In the genomic region with DNA sequence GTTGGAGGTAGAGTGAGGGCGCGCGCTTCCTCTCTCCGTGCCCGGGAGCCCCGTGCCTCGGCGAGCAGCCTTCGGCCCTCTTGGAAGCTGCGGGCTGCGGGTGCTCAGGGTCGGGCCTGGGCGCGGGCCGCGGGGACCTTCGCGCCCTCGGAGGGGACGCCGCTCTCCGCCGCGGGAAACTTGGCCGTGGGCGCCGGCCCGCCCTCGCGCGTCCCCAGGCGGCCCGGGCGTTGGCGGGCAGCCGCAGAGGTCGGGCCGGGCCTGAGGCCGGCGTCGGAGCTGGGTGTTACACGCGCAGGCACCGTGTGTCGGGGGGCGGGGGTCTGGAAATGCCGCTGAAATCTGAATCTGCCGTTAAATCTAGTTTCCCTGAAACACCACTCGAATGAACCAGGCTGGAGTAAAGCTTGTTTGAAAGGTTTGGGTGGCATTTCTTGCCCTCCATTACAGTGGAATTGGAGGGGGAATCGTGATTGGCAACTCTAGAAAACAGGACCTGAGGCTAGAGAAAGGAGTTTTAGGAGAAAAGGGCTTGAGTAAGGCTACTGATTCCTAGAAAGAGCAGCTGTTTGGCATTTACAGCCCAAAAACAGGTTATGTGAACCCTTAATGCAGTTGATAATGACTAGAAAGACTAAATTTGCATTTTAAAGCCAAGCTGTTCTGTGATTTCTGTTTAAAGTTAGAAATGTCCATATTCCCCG, we compare ENCODE assay signal across 8 mouse cellular contexts. TPM values are rescaled to one million over a fixed set of nuclear protein-coding genes. Genes with fewer than 3 reads are reported as not detected.
DNase-seq lines count a peak whose midpoint lies in the region; ATAC-seq and TF ChIP-seq lines count a peak whose summit lies in the region.

No protein-coding gene starts in this region.

- H3K27me3 ChIP-seq in forebrain, embryonic 10.5 days (ENCODE audit: poor library complexity, severe bottlenecking): no peaks in the 10 kb centered on the region
- H3K27me3 ChIP-seq in hindbrain, embryonic 15.5 days: no peaks in the 10 kb centered on the region
- H3K27me3 ChIP-seq in lung, postnatal 0 days (replicated peaks; ENCODE audit: insufficient read depth, low read length): no peaks in the 10 kb centered on the region

- ATAC-seq in hindbrain, embryonic 15.5 days (ENCODE audit: low FRiP score, low read depth): peak; percentile 85
- peak; percentile 68 for ATAC-seq in lung, postnatal 0 days

- 0 out of 2 replicates have a peak, but pooled peaks cover 8% of the 10 kb centered on the region for H3K36me3 ChIP-seq in forebrain, embryonic 10.5 days (replicated peaks)
- no peaks in the 10 kb centered on the region for H3K36me3 ChIP-seq in hindbrain, embryonic 15.5 days
- no peaks in the 10 kb centered on the region for H3K36me3 ChIP-seq in lung, postnatal 0 days (ENCODE audit: insufficient read depth, low read length)

- peak overlapping the region; percentile 95 for H3K4me2 ChIP-seq in hindbrain, embryonic 15.5 days
- peak overlapping the region; percentile 95 for H3K4me2 ChIP-seq in lung, postnatal 0 days (replicated peaks; ENCODE audit: low read depth, low read length)

- no peak for TF ChIP-seq CTCF in layer of hippocampus, adult 2 months (conservative IDR thresholded peaks at IDR 0.05)
- TF ChIP-seq CTCF in lung, postnatal 0 days (IDR thresholded peaks at IDR 0.05): no peak

- DNase-seq in layer of hippocampus, adult 2 months (ENCODE audit: low spot score in 2 of 2): no peak
- no peak for DNase-seq in layer of hippocampus, postnatal 10 days (ENCODE audit: low spot score in 2 of 2)
- peak; percentile 53 for DNase-seq in ZHBTc4 (ENCODE audit: low read depth, low spot score)
- no peak for DNase-seq in forebrain, embryonic 10.5 days (ENCODE audit: extremely low spot score, low spot score)
- peak; percentile 64 for DNase-seq in lung, postnatal 0 days (ENCODE audit: low spot score)
- peak; percentile 42 for DNase-seq in right cerebral cortex, postnatal 14 days
- DNase-seq in layer of hippocampus, postnatal 36 days: no peak

- peak overlapping the region; percentile 86 for H3K4me3 ChIP-seq in layer of hippocampus, adult 2 months
- H3K4me3 ChIP-seq in forebrain, embryonic 10.5 days: peak overlapping the region; percentile 90
- H3K4me3 ChIP-seq in hindbrain, embryonic 15.5 days: peak overlapping the region; percentile 97
- peak overlapping the region; percentile 87 for H3K4me3 ChIP-seq in lung, postnatal 0 days (ENCODE audit: low read depth, low read length)

- no peak for TF ChIP-seq EP300 in lung, postnatal 0 days (IDR thresholded peaks at IDR 0.05)

- peak overlapping the region; percentile 94 for H3K9ac ChIP-seq in hindbrain, embryonic 15.5 days
- peak overlapping the region; percentile 76 for H3K9ac ChIP-seq in lung, postnatal 0 days (replicated peaks; ENCODE audit: low read depth)

- H3K9me3 ChIP-seq in forebrain, embryonic 10.5 days: no peaks in the 10 kb centered on the region
- no peaks in the 10 kb centered on the region for H3K9me3 ChIP-seq in hindbrain, embryonic 15.5 days
- no peaks in the 10 kb centered on the region for H3K9me3 ChIP-seq in lung, postnatal 0 days (ENCODE audit: low read length)

- 1% methylated on average over 45 of the region's 51 CpGs for WGBS in forebrain, embryonic 10.5 days
- under 1% methylated on average over 49 of the region's 51 CpGs for WGBS in hindbrain, embryonic 15.5 days
- WGBS in lung, postnatal 0 days: under 1% methylated on average over 37 of the region's 51 CpGs

- peaks cover 46% of the 10 kb centered on the region for H3K4me1 ChIP-seq in forebrain, embryonic 10.5 days
- peaks cover 38% of the 10 kb centered on the region for H3K4me1 ChIP-seq in hindbrain, embryonic 15.5 days (replicated peaks)
- H3K4me1 ChIP-seq in lung, postnatal 0 days (ENCODE audit: insufficient read depth, low read depth, low read length): peaks cover 14% of the 10 kb centered on the region; the same call in 1 of the 2 replicates

- H3K27ac ChIP-seq in layer of hippocampus, adult 2 months: peak overlapping the region; percentile 95
- peak overlapping the region; percentile 98 for H3K27ac ChIP-seq in forebrain, embryonic 10.5 days
- peak overlapping the region; percentile 89 for H3K27ac ChIP-seq in hindbrain, embryonic 15.5 days (replicated peaks)
- peak overlapping the region; percentile 96 for H3K27ac ChIP-seq in lung, postnatal 0 days (ENCODE audit: low read length)

RNA-seq across cellular contexts. Expression of a gene that starts 0.7 kb away (rescaled TPM):
- total RNA-seq in layer of hippocampus, adult 2 months (2021): 10 to 100 TPM; 31.7 to 38.6 TPM
- 10 to 100 TPM; 31.6 to 39.6 TPM for total RNA-seq in layer of hippocampus, postnatal 10 days (2021)
- 140 and 148 TPM in 2 replicates for polyA plus RNA-seq in forebrain, embryonic 10.5 days (2016; fragmentation: Nextera tagmentation; extraction: Ambion mirVana)
- polyA plus RNA-seq in hindbrain, embryonic 15.5 days (2015; fragmentation: Nextera tagmentation; extraction: Ambion mirVana): 91.6 and 108 TPM in 2 replicates
- 98.7 and 113 TPM in 2 replicates for polyA plus RNA-seq in lung, postnatal 0 days (2015; fragmentation: Nextera tagmentation; extraction: Ambion mirVana)
- 10 to 100 TPM; 34.6 to 35.3 TPM for total RNA-seq in layer of hippocampus, postnatal 36 days (2021)

RNA-seq across cellular contexts. Expression of a gene that starts 0.8 kb away (rescaled TPM):
- 1 to 10 TPM; 1.3 to 3.3 TPM for total RNA-seq in layer of hippocampus, adult 2 months (2021)
- total RNA-seq in layer of hippocampus, postnatal 10 days (2021): 1 to 10 TPM; 3.1 to 3.7 TPM
- 19.1 and 19.7 TPM in 2 replicates for polyA plus RNA-seq in forebrain, embryonic 10.5 days (2016; fragmentation: Nextera tagmentation; extraction: Ambion mirVana)
- 1.8 and 3.7 TPM in 2 replicates for polyA plus RNA-seq in hindbrain, embryonic 15.5 days (2015; fragmentation: Nextera tagmentation; extraction: Ambion mirVana)
- polyA plus RNA-seq in lung, postnatal 0 days (2015; fragmentation: Nextera tagmentation; extraction: Ambion mirVana): 0.55 and 0.76 TPM in 2 replicates
- total RNA-seq in layer of hippocampus, postnatal 36 days (2021): 1 to 10 TPM; 2.7 to 2.9 TPM

RNA-seq across cellular contexts. Expression of a gene that starts 57.7 kb away (rescaled TPM):
- total RNA-seq in layer of hippocampus, adult 2 months (2021): not detected
- not detected for total RNA-seq in layer of hippocampus, postnatal 10 days (2021)
- polyA plus RNA-seq in forebrain, embryonic 10.5 days (2016; fragmentation: Nextera tagmentation; extraction: Ambion mirVana): not detected in 2 replicates
- polyA plus RNA-seq in hindbrain, embryonic 15.5 days (2015; fragmentation: Nextera tagmentation; extraction: Ambion mirVana): not detected in 2 replicates
- not detected in 2 replicates for polyA plus RNA-seq in lung, postnatal 0 days (2015; fragmentation: Nextera tagmentation; extraction: Ambion mirVana)
- not detected for total RNA-seq in layer of hippocampus, postnatal 36 days (2021)

Comparison
In these comparisons a context has a peak if more than half of its experiments do, and no peak if none do; other contexts are left out.
1. DNase-seq: peak in ZHBTc4 (single experiment), lung, postnatal 0 days (single experiment) and right cerebral cortex, postnatal 14 days (single experiment); none in layer of hippocampus, adult 2 months (0 of 2), layer of hippocampus, postnatal 10 days (0 of 2), forebrain, embryonic 10.5 days (single experiment) and layer of hippocampus, postnatal 36 days (0 of 2).
2. Peak in every context shown above with its lines, with median percentiles within 50 percentile points of each other: H3K27ac ChIP-seq and H3K4me3 ChIP-seq.